Mouse (Mus musculus): ENCODE results near the gene Spem1.

DNA sequence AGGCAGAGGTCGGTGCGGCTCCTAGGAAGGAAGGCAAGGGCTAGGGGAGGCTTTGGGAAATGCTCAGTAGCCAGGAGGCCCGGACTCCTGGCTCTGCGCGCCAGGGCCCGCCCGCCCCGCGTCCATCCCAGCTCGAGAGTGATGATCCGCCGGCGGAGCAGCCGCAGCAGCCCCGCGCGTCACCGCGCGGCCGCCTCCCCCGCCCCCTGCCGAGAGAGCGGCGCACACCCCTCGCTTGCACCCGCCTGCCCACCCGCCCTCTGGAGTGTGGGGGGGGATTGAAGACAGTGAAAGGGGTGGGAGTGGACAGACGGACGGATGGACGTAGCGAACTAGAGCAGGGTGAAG, 15.6 kb upstream of the Spem1 start, which contains the start of gene Nlgn2:
- TF ChIP-seq POLR2A (IDR thresholded peaks at IDR 0.05; ENCODE audit: borderline replicate concordance, control insufficient read depth, low read depth, low read length) (no peak), CTCF (IDR thresholded peaks at IDR 0.05; ENCODE audit: control insufficient read depth, insufficient read depth, low read length) (no peak)
